ENCODE assay signal across 8 mouse cellular contexts in genomic region chr8:106058731-106059612, GRCm38 (mm10). TPM values are rescaled to one million over a fixed set of nuclear protein-coding genes. Genes with fewer than 3 reads are reported as not detected.
DNase-seq lines count a peak whose midpoint lies in the region; ATAC-seq lines count a peak whose summit lies in the region.

Nfatc3 (plus strand) TSS chr8:106058840.

- DNase-seq in B cell, adult 2 months: peak; percentile 97
- peak; percentile 99 for DNase-seq in brain, adult 2 months (ENCODE audit: low read depth, low spot score)
- DNase-seq in heart, embryonic 10.5 days (ENCODE audit: low spot score): peak; percentile 98
- peak; percentile 98 for DNase-seq in liver
- peak; percentile 97 for DNase-seq in spleen, postnatal 4 days (ENCODE audit: low spot score in 2 of 2)

- H3K9me3 ChIP-seq in heart, embryonic 10.5 days: no peaks in the 10 kb centered on the region
- H3K9me3 ChIP-seq in kidney, embryonic 15.5 days (replicated peaks): no peaks in the 10 kb centered on the region

- H3K27me3 ChIP-seq in heart, embryonic 10.5 days (ENCODE audit: insufficient read depth, poor library complexity, severe bottlenecking): no peaks in the 10 kb centered on the region
- no peaks in the 10 kb centered on the region for H3K27me3 ChIP-seq in kidney, embryonic 15.5 days

- H3K9ac ChIP-seq in kidney, embryonic 15.5 days: peak within 1 kb of the TSS; percentile 89

- whole genome bisulfite sequencing in heart, embryonic 10.5 days: under 1% methylated on average over 52 of the region's 52 CpGs
- WGBS in kidney, embryonic 15.5 days: 2% methylated on average over 52 of the region's 52 CpGs

- peaks cover 27% of the 10 kb centered on the region for H3K4me1 ChIP-seq in heart, embryonic 10.5 days
- peaks cover 31% of the 10 kb centered on the region for H3K4me1 ChIP-seq in kidney, embryonic 15.5 days

- peak within 1 kb of the TSS; percentile 81 for H3K4me2 ChIP-seq in kidney, embryonic 15.5 days

- ATAC-seq in erythroblast, adult 5-6 weeks (replicated peaks; ENCODE audit: low FRiP score, poor library complexity, severe bottlenecking): peak; percentile 93
- peak; percentile 99 for ATAC-seq in kidney, embryonic 15.5 days (replicated peaks; ENCODE audit: low FRiP score)
- peak; percentile 80 for ATAC-seq in monocyte, adult 5-6 weeks (replicated peaks; ENCODE audit: insufficient number of reproducible peaks, low FRiP score, low TSS enrichment, poor library complexity, severe bottlenecking)

- H3K27ac ChIP-seq in heart, embryonic 10.5 days: peak within 1 kb of the TSS; percentile 97
- H3K27ac ChIP-seq in kidney, embryonic 15.5 days: peak within 1 kb of the TSS; percentile 98

- H3K4me3 ChIP-seq in heart, embryonic 10.5 days: peak within 1 kb of the TSS; percentile 94
- H3K4me3 ChIP-seq in kidney, embryonic 15.5 days (replicated peaks): peak within 1 kb of the TSS; percentile 93

- 0 out of 2 replicates have a peak, but pooled peaks cover 8% of the 10 kb centered on the region for H3K36me3 ChIP-seq in heart, embryonic 10.5 days
- peaks cover 1% of the 10 kb centered on the region; the same call in 1 of the 2 replicates for H3K36me3 ChIP-seq in kidney, embryonic 15.5 days

RNA-seq across cellular contexts. Expression of gene Nfatc3, which starts in this region (rescaled TPM):
- total RNA-seq in erythroblast, adult 5-6 weeks (2015; ENCODE audit: low replicate concordance): 52.2 and 56.7 TPM in 2 replicates
- 24.5 and 32.7 TPM in 2 replicates for total RNA-seq in erythroblast, adult 5-6 weeks (2017; ENCODE audit: low replicate concordance)
- 4.9 and 6.5 TPM in 2 replicates for polyA plus RNA-seq in heart, embryonic 10.5 days (2016; fragmentation: Nextera tagmentation; extraction: Ambion mirVana)
- polyA plus RNA-seq in kidney, embryonic 15.5 days (2015; fragmentation: Nextera tagmentation; extraction: Ambion mirVana): 6.5 and 7.3 TPM in 2 replicates
- 69.7 to 114 TPM (median 95.6 TPM) in 3 replicates for total RNA-seq in monocyte, adult 5-6 weeks (2017)

Comparison
In these comparisons a context has a peak if more than half of its experiments do, and no peak if none do; other contexts are left out.
1. Peak in every context shown above with its lines: DNase-seq, ATAC-seq, H3K4me3 ChIP-seq and H3K27ac ChIP-seq.